Mouse (Mus musculus) lung, postnatal 0 days (tissue): ENCODE results near the gene Gm6803. TPM values are rescaled to one million over a fixed set of nuclear protein-coding genes. Genes with fewer than 3 reads are reported as not detected.

ENCODE experiments used
- polyA plus RNA-seq: library from polyadenylated mRNA; unstranded; fragments of >200 nt; fragmentation: Nextera tagmentation; extraction: Ambion mirVana; gene quantifications from 2 replicates; pipeline ENCODE4 v1.2.1, GENCODE M21; 2015

The Gm6803 gene
- polyA plus RNA-seq, 1 experiment from 2014 or later, result not detected

Other genes starting within 250 kb of the Gm6803 start
- not detected in 2 replicates for gene Gm21319, start 243.0 kb downstream of the Gm6803 start, polyA plus RNA-seq
- gene Gm21936, start 223.3 kb downstream of the Gm6803 start, polyA plus RNA-seq, result not detected in 2 replicates
- gene BB287469, start 202.2 kb downstream of the Gm6803 start, polyA plus RNA-seq, result not detected in 2 replicates
- gene Gm2001, start 176.4 kb downstream of the Gm6803 start, polyA plus RNA-seq, result not detected in 2 replicates
- not detected in 2 replicates for gene Gm2016, start 144.7 kb downstream of the Gm6803 start, polyA plus RNA-seq
- not detected in 2 replicates for gene Gm2022, start 123.4 kb downstream of the Gm6803 start, polyA plus RNA-seq
- gene Gm2035, start 98.9 kb downstream of the Gm6803 start, polyA plus RNA-seq, result not detected in 2 replicates
- not detected in 2 replicates for gene Gm2042, start 64.7 kb downstream of the Gm6803 start, polyA plus RNA-seq
- not detected in 2 replicates for gene Gm2075, start 6.9 kb downstream of the Gm6803 start, polyA plus RNA-seq
- not detected in 2 replicates for gene Gm2056, start 8.2 kb upstream of the Gm6803 start, polyA plus RNA-seq
- not detected in 2 replicates for gene Gm16368, start 64.9 kb upstream of the Gm6803 start, polyA plus RNA-seq
- not detected in 2 replicates for gene Gm10436, start 163.3 kb upstream of the Gm6803 start, polyA plus RNA-seq
- gene Gm8332, start 231.3 kb upstream of the Gm6803 start, polyA plus RNA-seq, result not detected in 2 replicates